Mouse (Mus musculus): ENCODE data around the gene Dnajb12. TPM values are rescaled to one million over a fixed set of nuclear protein-coding genes. Genes with fewer than 3 reads are reported as not detected.

The Dnajb12 gene
- polyA plus RNA-seq, 1 experiment from 2014 or later: 36.0 TPM

DNA sequence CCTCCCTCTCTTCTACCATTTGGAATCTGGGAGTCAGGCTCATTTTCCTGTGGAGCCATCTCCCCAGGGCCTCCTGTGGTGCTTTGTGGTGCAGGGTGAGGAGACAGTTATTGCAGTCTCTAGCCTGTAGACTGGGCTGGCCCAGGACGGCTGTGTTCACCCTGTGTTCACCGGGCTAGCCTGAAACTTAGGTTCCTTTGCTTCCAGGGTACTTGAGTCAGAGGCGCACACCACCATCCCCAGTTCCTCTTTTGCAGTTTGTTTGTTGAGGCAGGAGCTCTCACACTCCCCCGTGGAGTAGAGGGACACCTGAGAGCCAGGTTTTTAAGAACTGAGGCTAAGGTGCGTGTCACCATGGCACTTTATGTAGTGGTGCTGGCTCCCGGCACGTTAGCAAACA, 10.0 kb downstream of the Dnajb12 start:
- no peak overlapping the region for H3K4me3 ChIP-seq (ENCODE audit: low read length)
- no peaks in the 10 kb centered on the region for H3K4me1 ChIP-seq (ENCODE audit: control insufficient read depth, insufficient read depth, low read length)
- ATAC-seq (ENCODE audit: low FRiP score, low TSS enrichment): no peak
- no peak overlapping the region for H3K27ac ChIP-seq (ENCODE audit: low read depth, low read length)
- no peaks in the 10 kb centered on the region for H3K27me3 ChIP-seq (ENCODE audit: control insufficient read depth, insufficient read depth, low read length)
- no peak overlapping the region for H3K4me2 ChIP-seq (replicated peaks; ENCODE audit: low read depth, low read length)
- H3K9me3 ChIP-seq (ENCODE audit: control insufficient read depth, low read length): no peaks in the 10 kb centered on the region
- H3K9ac ChIP-seq (ENCODE audit: low read depth, low read length): no peak overlapping the region
- H3K36me3 ChIP-seq (ENCODE audit: control insufficient read depth, insufficient read depth, low read length): peaks cover 45% of the 10 kb centered on the region
- WGBS: 85% methylated on average over 7 of the region's 7 CpGs

DNA sequence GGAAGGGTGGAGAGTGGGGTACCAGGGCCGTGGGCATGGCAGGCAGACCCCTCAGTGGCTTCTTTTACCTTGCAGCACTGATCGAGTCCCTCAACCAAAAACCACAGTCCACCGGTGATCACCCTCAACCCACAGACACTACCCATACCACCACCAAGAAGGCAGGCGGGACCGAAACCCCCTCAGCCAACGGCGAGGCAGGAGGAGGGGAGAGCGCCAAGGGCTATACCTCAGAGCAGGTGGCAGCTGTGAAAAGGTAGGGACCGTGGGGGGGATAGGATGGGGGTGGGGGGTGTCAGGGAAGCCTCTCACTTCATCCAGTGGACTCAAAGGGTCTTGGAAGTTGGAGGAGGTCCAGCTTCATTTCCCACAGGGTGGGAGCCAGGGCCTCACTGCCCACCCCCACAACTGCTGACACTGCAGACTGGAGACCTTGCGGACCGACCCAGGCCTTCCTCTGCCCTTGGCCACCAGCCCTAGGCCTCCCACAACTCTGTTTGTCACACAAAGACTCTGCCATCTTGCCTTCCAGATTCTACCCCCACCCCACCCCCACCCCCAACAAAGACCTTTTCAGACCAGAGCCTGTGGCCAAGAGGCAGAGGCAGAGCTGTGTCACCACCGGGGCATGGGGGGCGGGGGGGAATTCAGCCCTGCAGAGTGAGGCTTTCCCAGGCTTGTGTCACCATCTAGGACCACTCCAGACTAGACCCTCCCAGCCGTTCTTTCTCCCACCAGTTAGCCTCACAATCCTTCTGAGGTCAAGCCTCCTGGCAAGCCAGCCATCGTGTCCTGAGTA, 10.8 kb downstream of the Dnajb12 start:
- Histone ChIP-seq H3K36me3 (ENCODE audit: control insufficient read depth, insufficient read depth, low read length) (peaks cover 52% of the 10 kb centered on the region), H3K9ac (ENCODE audit: low read depth, low read length) (no peak overlapping the region), H3K4me1 (ENCODE audit: control insufficient read depth, insufficient read depth, low read length) (no peaks in the 10 kb centered on the region), H3K27ac (ENCODE audit: low read depth, low read length) (no peak overlapping the region), H3K9me3 (ENCODE audit: control insufficient read depth, low read length) (no peaks in the 10 kb centered on the region), H3K27me3 (ENCODE audit: control insufficient read depth, insufficient read depth, low read length) (no peaks in the 10 kb centered on the region), H3K4me3 (ENCODE audit: low read length) (no peak overlapping the region), H3K4me2 (replicated peaks; ENCODE audit: low read depth, low read length) (no peak overlapping the region)
- ATAC-seq (ENCODE audit: low FRiP score, low TSS enrichment): no peak
- WGBS: 88% methylated on average over 14 of the region's 15 CpGs

DNA sequence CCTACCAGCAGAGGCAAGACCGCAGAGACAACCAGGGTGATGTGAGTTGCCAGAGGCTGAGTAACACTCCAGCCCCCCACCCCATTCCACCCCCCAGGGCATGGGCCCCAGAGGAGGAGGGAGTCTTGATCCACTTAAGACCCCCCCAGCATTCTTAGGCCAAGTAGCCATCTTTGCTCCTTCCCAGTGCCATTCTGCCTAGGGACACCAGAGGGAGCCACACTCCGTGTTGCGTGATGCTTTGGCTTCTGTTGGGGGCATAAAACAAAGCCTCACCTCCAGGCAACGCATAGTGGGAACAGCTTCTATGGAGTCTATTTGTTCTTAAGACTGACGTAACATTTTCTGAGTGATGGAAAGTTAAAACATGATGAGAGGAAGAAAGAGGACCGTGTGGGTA, 13.6 kb downstream of the Dnajb12 start:
- H3K4me3 ChIP-seq (ENCODE audit: low read length): no peak overlapping the region
- no peak overlapping the region for H3K9ac ChIP-seq (ENCODE audit: low read depth, low read length)
- H3K36me3 ChIP-seq (ENCODE audit: control insufficient read depth, insufficient read depth, low read length): peaks cover 71% of the 10 kb centered on the region
- ATAC-seq (ENCODE audit: low FRiP score, low TSS enrichment): no peak
- WGBS: 43% methylated on average over 6 of the region's 6 CpGs
- no peak overlapping the region for H3K27ac ChIP-seq (ENCODE audit: low read depth, low read length)
- no peak overlapping the region for H3K4me2 ChIP-seq (replicated peaks; ENCODE audit: low read depth, low read length)
- peaks cover 2% of the 10 kb centered on the region; the same call in 1 of the 2 replicates for H3K4me1 ChIP-seq (ENCODE audit: control insufficient read depth, insufficient read depth, low read length)
- no peaks in the 10 kb centered on the region for H3K27me3 ChIP-seq (ENCODE audit: control insufficient read depth, insufficient read depth, low read length)
- no peaks in the 10 kb centered on the region for H3K9me3 ChIP-seq (ENCODE audit: control insufficient read depth, low read length)

DNA sequence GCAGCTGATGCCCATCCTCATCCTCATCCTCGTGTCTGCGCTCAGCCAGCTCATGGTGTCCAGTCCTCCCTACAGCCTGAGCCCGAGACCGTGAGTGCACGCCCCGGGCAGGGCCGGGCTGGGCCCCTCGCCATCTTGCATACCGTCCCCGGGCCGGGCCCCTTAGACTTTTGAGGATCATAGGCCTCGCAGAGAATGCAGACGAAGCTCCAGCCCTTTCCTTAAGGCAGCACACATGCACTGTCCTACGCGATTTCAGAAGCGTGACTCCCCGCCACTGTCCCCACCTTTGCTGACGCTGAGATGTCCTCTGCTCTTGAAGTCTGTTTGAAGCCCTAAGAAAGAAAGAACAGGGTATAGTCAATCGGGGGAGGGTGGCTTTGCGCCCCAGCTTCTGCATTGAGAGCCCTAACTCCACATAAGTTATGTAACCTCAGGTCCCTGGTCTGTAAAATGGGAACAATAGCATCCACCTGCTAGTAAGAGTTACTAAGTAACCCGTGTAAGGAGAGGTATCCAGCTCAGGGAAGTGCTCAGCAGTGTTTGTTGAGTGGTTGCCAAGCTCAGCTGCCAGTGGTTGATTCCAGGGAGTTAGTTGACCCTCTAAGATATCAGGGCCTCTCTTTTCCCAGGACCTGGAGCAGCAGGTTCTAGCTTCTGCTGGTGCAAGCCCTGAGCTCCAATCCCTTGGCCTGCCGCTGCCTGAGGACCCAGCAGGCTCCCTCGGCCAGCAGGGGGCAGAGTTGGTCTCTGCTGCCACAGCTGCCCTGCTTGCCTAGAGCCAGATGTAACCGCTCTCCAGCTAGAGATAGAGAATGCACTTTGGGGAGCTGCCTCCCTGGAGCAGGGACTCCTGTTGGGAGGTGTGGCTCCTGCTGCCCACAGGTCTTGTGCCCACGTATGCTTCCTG, 15.2 kb downstream of the Dnajb12 start:
- Histone ChIP-seq H3K4me2 (replicated peaks; ENCODE audit: low read depth, low read length) (no peak overlapping the region), H3K4me3 (ENCODE audit: low read length) (no peak overlapping the region), H3K27me3 (ENCODE audit: control insufficient read depth, insufficient read depth, low read length) (no peaks in the 10 kb centered on the region), H3K9ac (ENCODE audit: low read depth, low read length) (no peak overlapping the region), H3K27ac (ENCODE audit: low read depth, low read length) (no peak overlapping the region), H3K9me3 (ENCODE audit: control insufficient read depth, low read length) (no peaks in the 10 kb centered on the region), H3K4me1 (ENCODE audit: control insufficient read depth, insufficient read depth, low read length) (peaks cover 17% of the 10 kb centered on the region), H3K36me3 (ENCODE audit: control insufficient read depth, insufficient read depth, low read length) (peaks cover 76% of the 10 kb centered on the region)
- ATAC-seq (ENCODE audit: low FRiP score, low TSS enrichment): no peak
- 83% methylated on average over 25 of the region's 25 CpGs for WGBS

DNA sequence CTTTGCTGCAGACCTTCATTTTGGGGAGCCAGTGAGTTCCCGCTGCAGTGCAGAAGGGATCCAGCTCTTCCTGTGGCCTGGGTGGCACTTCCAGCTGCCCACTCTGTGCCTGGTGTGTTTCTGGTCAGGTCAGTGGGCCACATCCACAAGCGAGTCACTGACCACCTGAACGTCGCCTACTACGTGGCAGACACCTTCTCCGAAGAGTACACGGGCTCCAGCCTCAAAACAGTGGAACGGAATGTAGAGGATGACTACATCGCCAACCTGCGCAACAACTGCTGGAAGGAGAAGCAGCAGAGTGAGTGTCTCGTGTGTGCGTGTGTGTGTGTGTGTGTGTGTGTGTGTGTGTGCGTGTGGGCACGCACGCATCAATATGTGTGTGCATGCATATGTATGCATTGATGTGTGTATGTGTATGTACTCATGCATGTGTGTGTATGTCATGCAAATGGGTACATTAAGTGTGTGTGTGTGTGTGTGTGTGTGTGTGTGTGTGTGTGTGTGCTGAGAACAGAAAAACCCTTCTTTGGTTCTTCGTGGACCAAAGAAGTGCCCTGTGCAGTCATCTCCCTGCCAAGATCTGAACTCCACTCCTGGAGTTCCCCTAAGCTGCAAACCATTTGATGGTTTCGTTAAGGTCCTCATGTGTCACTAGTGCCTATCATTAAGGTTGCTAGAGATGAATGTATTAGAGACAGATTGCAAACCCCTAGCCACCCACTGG, 16.3 kb downstream of the Dnajb12 start:
- Histone ChIP-seq H3K4me2 (replicated peaks; ENCODE audit: low read depth, low read length) (no peak overlapping the region), H3K36me3 (ENCODE audit: control insufficient read depth, insufficient read depth, low read length) (peaks cover 68% of the 10 kb centered on the region), H3K27ac (ENCODE audit: low read depth, low read length) (no peak overlapping the region), H3K9ac (ENCODE audit: low read depth, low read length) (no peak overlapping the region), H3K4me1 (ENCODE audit: control insufficient read depth, insufficient read depth, low read length) (peaks cover 24% of the 10 kb centered on the region), H3K27me3 (ENCODE audit: control insufficient read depth, insufficient read depth, low read length) (no peaks in the 10 kb centered on the region), H3K9me3 (ENCODE audit: control insufficient read depth, low read length) (no peaks in the 10 kb centered on the region), H3K4me3 (ENCODE audit: low read length) (no peak overlapping the region)
- no peak for ATAC-seq (ENCODE audit: low FRiP score, low TSS enrichment)
- 93% methylated on average over 17 of the region's 17 CpGs for WGBS

DNA sequence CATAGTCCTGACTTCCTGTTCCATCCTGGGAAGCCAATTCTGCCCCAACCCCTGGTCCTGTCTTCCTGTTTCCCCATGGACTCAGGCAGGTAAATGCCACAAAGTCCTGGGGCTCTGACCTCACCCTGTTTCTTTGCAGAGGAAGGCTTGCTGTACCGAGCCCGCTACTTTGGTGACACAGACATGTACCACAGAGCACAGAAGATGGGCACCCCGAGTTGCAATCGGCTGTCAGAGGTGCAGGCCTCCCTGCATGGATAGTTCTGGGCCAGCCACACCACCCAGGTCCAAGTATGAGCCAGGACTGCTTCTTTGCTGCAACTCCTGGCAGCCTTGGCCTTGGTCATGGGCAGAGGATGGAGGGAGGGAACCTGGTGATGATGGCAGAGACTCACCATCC, 16.9 kb downstream of the Dnajb12 start:
- WGBS: 98% methylated on average over 4 of the region's 4 CpGs
- no peaks in the 10 kb centered on the region for H3K27me3 ChIP-seq (ENCODE audit: control insufficient read depth, insufficient read depth, low read length)
- peaks cover 25% of the 10 kb centered on the region for H3K4me1 ChIP-seq (ENCODE audit: control insufficient read depth, insufficient read depth, low read length)
- no peak overlapping the region for H3K27ac ChIP-seq (ENCODE audit: low read depth, low read length)
- H3K36me3 ChIP-seq (ENCODE audit: control insufficient read depth, insufficient read depth, low read length): peaks cover 62% of the 10 kb centered on the region
- H3K9me3 ChIP-seq (ENCODE audit: control insufficient read depth, low read length): no peaks in the 10 kb centered on the region
- H3K4me3 ChIP-seq (ENCODE audit: low read length): no peak overlapping the region
- no peak overlapping the region for H3K9ac ChIP-seq (ENCODE audit: low read depth, low read length)
- H3K4me2 ChIP-seq (replicated peaks; ENCODE audit: low read depth, low read length): no peak overlapping the region
- no peak for ATAC-seq (ENCODE audit: low FRiP score, low TSS enrichment)

DNA sequence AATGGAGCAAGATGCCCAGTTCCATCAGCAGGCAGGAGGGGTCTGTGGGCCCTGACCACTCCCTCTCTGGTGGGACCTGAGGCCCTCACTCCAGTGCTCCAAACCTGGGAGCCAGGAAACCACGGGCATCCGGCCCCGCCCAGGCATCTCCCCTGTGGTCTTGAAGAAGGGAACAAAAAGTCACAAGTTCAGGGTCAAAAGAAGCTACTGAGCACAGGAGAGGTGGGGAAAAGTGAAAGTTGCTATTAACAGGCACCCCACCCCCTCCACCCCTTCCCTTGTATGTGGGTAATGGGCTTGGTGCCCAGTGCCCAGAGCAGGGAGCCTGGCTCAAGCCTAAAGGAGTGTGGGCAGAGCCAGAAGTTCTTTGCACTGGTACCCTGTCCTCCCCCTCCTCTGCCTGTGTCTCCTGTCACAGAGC, 17.6 kb downstream of the Dnajb12 start:
- peaks cover 55% of the 10 kb centered on the region for H3K36me3 ChIP-seq (ENCODE audit: control insufficient read depth, insufficient read depth, low read length)
- no peaks in the 10 kb centered on the region for H3K9me3 ChIP-seq (ENCODE audit: control insufficient read depth, low read length)
- ATAC-seq (ENCODE audit: low FRiP score, low TSS enrichment): no peak
- H3K27ac ChIP-seq (ENCODE audit: low read depth, low read length): peak overlapping the region; percentile 12; the same call in 1 of the 2 replicates
- H3K9ac ChIP-seq (ENCODE audit: low read depth, low read length): no peak overlapping the region
- no peak overlapping the region for H3K4me3 ChIP-seq (ENCODE audit: low read length)
- H3K4me2 ChIP-seq (replicated peaks; ENCODE audit: low read depth, low read length): no peak overlapping the region
- H3K4me1 ChIP-seq (ENCODE audit: control insufficient read depth, insufficient read depth, low read length): peaks cover 28% of the 10 kb centered on the region
- 73% methylated on average over 3 of the region's 3 CpGs for WGBS
- H3K27me3 ChIP-seq (ENCODE audit: control insufficient read depth, insufficient read depth, low read length): no peaks in the 10 kb centered on the region

DNA sequence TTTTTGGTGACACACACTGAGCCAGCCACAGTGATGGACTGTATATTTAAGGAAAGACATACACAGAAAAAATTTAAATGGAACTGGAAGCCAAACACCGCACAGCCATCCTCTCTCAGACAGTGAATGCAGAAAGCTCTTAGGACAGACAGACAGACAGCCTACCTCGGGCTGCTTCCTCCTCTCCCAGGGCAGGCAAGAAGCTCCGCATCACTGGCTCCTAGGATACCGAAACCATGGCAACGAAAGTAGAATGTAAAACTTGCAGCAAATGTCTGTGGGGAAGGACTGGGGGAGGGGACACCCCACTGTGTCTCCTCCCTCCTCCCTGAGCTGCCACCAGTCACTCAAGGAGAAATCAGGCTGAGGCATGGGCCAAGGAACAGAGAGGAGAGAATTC, 18.2 kb downstream of the Dnajb12 start:
- Histone ChIP-seq H3K36me3 (ENCODE audit: control insufficient read depth, insufficient read depth, low read length) (peaks cover 49% of the 10 kb centered on the region), H3K4me3 (ENCODE audit: low read length) (no peak overlapping the region), H3K4me2 (replicated peaks; ENCODE audit: low read depth, low read length) (no peak overlapping the region), H3K27ac (ENCODE audit: low read depth, low read length) (peak overlapping the region; percentile 12; the same call in 1 of the 2 replicates), H3K4me1 (ENCODE audit: control insufficient read depth, insufficient read depth, low read length) (peaks cover 31% of the 10 kb centered on the region), H3K27me3 (ENCODE audit: control insufficient read depth, insufficient read depth, low read length) (no peaks in the 10 kb centered on the region), H3K9ac (ENCODE audit: low read depth, low read length) (no peak overlapping the region), H3K9me3 (ENCODE audit: control insufficient read depth, low read length) (no peaks in the 10 kb centered on the region)
- ATAC-seq (ENCODE audit: low FRiP score, low TSS enrichment): no peak
- 35% methylated on average over 5 of the region's 5 CpGs for WGBS

Measured in kidney, embryonic 14.5 days (tissue).